14 mouse cellular contexts compared by ENCODE assay signal in genomic region chr5:24541144-24541569, GRCm38 (mm10). TPM values are rescaled to one million over a fixed set of nuclear protein-coding genes. Genes with fewer than 3 reads are reported as not detected.
DNase-seq lines count a peak whose midpoint lies in the region; ATAC-seq and TF ChIP-seq lines count a peak whose summit lies in the region.
"Had no signal": no experiment of that assay in that cellular context is flagged by ENCODE, and none has a peak within 500 bp of the region (broad histone marks: within the 10 kb centered on the region; RNA-seq: fewer than 3 reads in every experiment).

No protein-coding gene starts in this region.

- dilution Hi-C loops in CH12.LX (cut with MboI; ENCODE audit: extremely low pct_ligation_motif_present, extremely low pct_unique_long_range_greater_than_20kb, low sequenced_read_pairs) = no loop called here

- no peak for TF ChIP-seq CTCF in CH12.LX (conservative IDR thresholded peaks at IDR 0.05 in 1 of 2, IDR thresholded peaks at IDR 0.05 in 1 of 2; ENCODE audit: low read depth in 2 of 2, low read length in 2 of 2)

- H3K4me3 ChIP-seq in kidney, embryonic 14.5 days (ENCODE audit: low read length) = peak overlapping the region; percentile 23; the same call in 1 of the 2 replicates
- H3K4me3 ChIP-seq in CH12.LX (replicated peaks in 1 of 3; ENCODE audit: low read depth in 2 of 3, low read length in 2 of 3, poor library complexity in 1 of 3) = no peak overlapping the region
- no peak overlapping the region for H3K4me3 ChIP-seq in embryonic facial prominence, embryonic 12.5 days
- 0 out of 2 replicates have a peak overlapping the region, but pooled peaks have one; percentile 7 for H3K4me3 ChIP-seq in limb, embryonic 12.5 days (replicated peaks)
- H3K4me3 ChIP-seq: layer of hippocampus, adult 2 months had no signal

- DNase-seq in kidney, postnatal 25 days = no peak
- DNase-seq in CH12.LX (ENCODE audit: extremely low read depth) = no peak
- DNase-seq in retina, embryonic 14.5 days (ENCODE audit: low spot score) = no peak
- no peak for DNase-seq in ovary, adult 18-20 months (ENCODE audit: low spot score)
- DNase-seq in urinary bladder, postnatal 10 days (ENCODE audit: low spot score) = no peak
- DNase-seq: cerebellum, adult 11-12 months; right cerebral cortex, postnatal 25 days had no signal

- no peak for TF ChIP-seq POLR2A in CH12.LX (IDR thresholded peaks at IDR 0.05; ENCODE audit: low read depth, low read length)

- H3K36me3 ChIP-seq in kidney, embryonic 14.5 days (ENCODE audit: control insufficient read depth, insufficient read depth, low read length) = no peaks in the 10 kb centered on the region
- no peaks in the 10 kb centered on the region for H3K36me3 ChIP-seq in CH12.LX (replicated peaks in 1 of 2; ENCODE audit: control insufficient read depth in 1 of 2, insufficient read depth in 1 of 2, low read length in 1 of 2)
- H3K36me3 ChIP-seq in embryonic facial prominence, embryonic 12.5 days = no peaks in the 10 kb centered on the region
- no peaks in the 10 kb centered on the region for H3K36me3 ChIP-seq in limb, embryonic 12.5 days

- 9% methylated on average over 6 of the region's 6 CpGs for WGBS in kidney, embryonic 14.5 days
- 20% methylated on average over 6 of the region's 6 CpGs for WGBS in embryonic facial prominence, embryonic 12.5 days
- 16% methylated on average over 6 of the region's 6 CpGs for WGBS in limb, embryonic 12.5 days

- in situ Hi-C loops in CH12.LX (cut with MboI; ENCODE audit: low pct_ligation_motif_present, low pct_unique_long_range_greater_than_20kb, low sequenced_read_pairs) = no loop called here

- H3K27me3 ChIP-seq in kidney, embryonic 14.5 days (ENCODE audit: control insufficient read depth, insufficient read depth, low read length) = no peaks in the 10 kb centered on the region
- peaks cover 53% of the 10 kb centered on the region for H3K27me3 ChIP-seq in CH12.LX (replicated peaks)
- H3K27me3 ChIP-seq in embryonic facial prominence, embryonic 12.5 days = no peaks in the 10 kb centered on the region
- peaks cover 25% of the 10 kb centered on the region for H3K27me3 ChIP-seq in limb, embryonic 12.5 days

- no peak for TF ChIP-seq EP300 in CH12.LX (IDR thresholded peaks at IDR 0.05; ENCODE audit: low read length)

- H3K79me2 ChIP-seq in CH12.LX (replicated peaks; ENCODE audit: control insufficient read depth, extremely low read depth, insufficient read depth, poor library complexity, severe bottlenecking) = no peaks in the 10 kb centered on the region

- no peaks in the 10 kb centered on the region for H3K9me3 ChIP-seq in kidney, embryonic 14.5 days (ENCODE audit: control insufficient read depth, low read length)
- no peaks in the 10 kb centered on the region for H3K9me3 ChIP-seq in CH12.LX (replicated peaks; ENCODE audit: low read length)
- no peaks in the 10 kb centered on the region for H3K9me3 ChIP-seq in embryonic facial prominence, embryonic 12.5 days
- no peaks in the 10 kb centered on the region for H3K9me3 ChIP-seq in limb, embryonic 12.5 days

- no peak for TF ChIP-seq RAD21 in CH12.LX (IDR thresholded peaks at IDR 0.05; ENCODE audit: low read depth, low read length)

- ATAC-seq in kidney, embryonic 14.5 days (ENCODE audit: low FRiP score, low TSS enrichment) = no peak; the same call in 1 of the 2 replicates
- no peak for ATAC-seq in embryonic facial prominence, embryonic 12.5 days (ENCODE audit: insufficient number of reproducible peaks, insufficient read depth, low FRiP score, low TSS enrichment)
- no peak for ATAC-seq in limb, embryonic 12.5 days (ENCODE audit: insufficient number of reproducible peaks, insufficient read depth, low FRiP score, low TSS enrichment, low read depth)

- H3K4me1 ChIP-seq in kidney, embryonic 14.5 days (ENCODE audit: control insufficient read depth, insufficient read depth, low read length) = peaks cover 11% of the 10 kb centered on the region
- H3K4me1 ChIP-seq in CH12.LX (ENCODE audit: control insufficient read depth in 1 of 2, insufficient read depth in 2 of 2) = peaks cover 7 to 9% of the 10 kb centered on the region in 2 experiments
- H3K4me1 ChIP-seq in embryonic facial prominence, embryonic 12.5 days = peaks cover 16% of the 10 kb centered on the region
- peaks cover 31% of the 10 kb centered on the region for H3K4me1 ChIP-seq in limb, embryonic 12.5 days (replicated peaks)

- H3K27ac ChIP-seq in kidney, embryonic 14.5 days (ENCODE audit: low read depth, low read length) = no peak overlapping the region
- H3K27ac ChIP-seq in CH12.LX (ENCODE audit: insufficient read depth, low read depth) = no peak overlapping the region
- H3K27ac ChIP-seq in embryonic facial prominence, embryonic 12.5 days = 0 out of 2 replicates have a peak overlapping the region, but pooled peaks have one; percentile 57
- H3K27ac ChIP-seq in limb, embryonic 12.5 days = peak overlapping the region; percentile 70; the same call in 1 of the 2 replicates
- H3K27ac ChIP-seq: hindbrain, embryonic 14.5 days; layer of hippocampus, adult 2 months had no signal

- peak overlapping the region; percentile 38 for H3K4me2 ChIP-seq in kidney, embryonic 14.5 days (replicated peaks; ENCODE audit: low read depth, low read length)
- H3K4me2 ChIP-seq in CH12.LX (ENCODE audit: insufficient read depth, low read depth, poor library complexity, severe bottlenecking) = 0 out of 2 replicates have a peak overlapping the region, but pooled peaks have one; percentile 0
- peak overlapping the region; percentile 38 for H3K4me2 ChIP-seq in embryonic facial prominence, embryonic 12.5 days (replicated peaks)
- peak overlapping the region; percentile 47 for H3K4me2 ChIP-seq in limb, embryonic 12.5 days
- H3K4me2 ChIP-seq: hindbrain, embryonic 14.5 days had no signal

- no peak overlapping the region for H3K9ac ChIP-seq in kidney, embryonic 14.5 days (ENCODE audit: low read depth, low read length)
- H3K9ac ChIP-seq in CH12.LX (ENCODE audit: insufficient read depth, low read depth) = no peak overlapping the region
- no peak overlapping the region for H3K9ac ChIP-seq in embryonic facial prominence, embryonic 12.5 days
- peak overlapping the region; percentile 45; the same call in 1 of the 2 replicates for H3K9ac ChIP-seq in limb, embryonic 12.5 days (replicated peaks)
- H3K9ac ChIP-seq: hindbrain, embryonic 14.5 days had no signal

TF ChIP-seq in CH12.LX, 34 proteins besides CTCF, POLR2A, EP300 and RAD21 (continues in another document):
- TF ChIP-seq ZMIZ1 (IDR thresholded peaks at IDR 0.05; ENCODE audit: low read depth, low read length) (no peak), CHD2 (IDR thresholded peaks at IDR 0.05; ENCODE audit: low read length) (no peak), POLR2AphosphoS2 (IDR thresholded peaks at IDR 0.05; ENCODE audit: low read depth, low read length) (no peak), PAX5 (IDR thresholded peaks at IDR 0.05; ENCODE audit: low read length) (no peak), HCFC1 (IDR thresholded peaks at IDR 0.05; ENCODE audit: low read depth, low read length) (no peak), IRF4 (IDR thresholded peaks at IDR 0.05; ENCODE audit: low read depth, low read length) (no peak), GABPA (IDR thresholded peaks at IDR 0.05; ENCODE audit: insufficient replicate concordance, low read depth, low read length) (no peak), RCOR1 (conservative IDR thresholded peaks at IDR 0.05; ENCODE audit: low read depth, low read length) (no peak), SMC3 (IDR thresholded peaks at IDR 0.05; ENCODE audit: low read depth, low read length) (no peak), ETS1 (conservative IDR thresholded peaks at IDR 0.05; ENCODE audit: low read depth, low read length) (no peak)

RNA-seq across cellular contexts. Expression of gene Asb10, which starts 0.4 kb away (rescaled TPM):
- polyA plus RNA-seq in kidney, embryonic 14.5 days (2014; fragmentation: Nextera tagmentation; extraction: Ambion mirVana) = 0.54 and 0.91 TPM in 2 replicates
- total RNA-seq in CH12.LX (2012; rRNA removed) (not detected in 2 replicates), CH12.LX (2014; rRNA removed) (not detected in 2 replicates)
- polyA plus RNA-seq in CH12.LX (2012; ENCODE audit: insufficient read length, low read depth) = not detected in 2 replicates
- 0.33 and 1.1 TPM in 2 replicates for polyA plus RNA-seq in embryonic facial prominence, embryonic 12.5 days (2016; fragmentation: Nextera tagmentation; extraction: Ambion mirVana)
- 0.72 and 1.1 TPM in 2 replicates for polyA plus RNA-seq in limb, embryonic 12.5 days (2016; fragmentation: Nextera tagmentation; extraction: Ambion mirVana)
- total RNA-seq: left cerebral cortex, postnatal 25 days had no signal

RNA-seq across cellular contexts. Expression of gene Gbx1, which starts 14.2 kb away (rescaled TPM):
- 0.05 TPM in 1 of 2 replicates, not detected in the other for polyA plus RNA-seq in kidney, embryonic 14.5 days (2014; fragmentation: Nextera tagmentation; extraction: Ambion mirVana)
- 0.04 and 0.08 TPM in 2 replicates for total RNA-seq in CH12.LX (2012; rRNA removed)
- total RNA-seq in CH12.LX (2014; rRNA removed) = not detected in 2 replicates
- 0.07 and 0.13 TPM in 2 replicates for polyA plus RNA-seq in CH12.LX (2012; ENCODE audit: insufficient read length, low read depth)
- polyA plus RNA-seq in embryonic facial prominence, embryonic 12.5 days (2016; fragmentation: Nextera tagmentation; extraction: Ambion mirVana) = 0.04 and 0.23 TPM in 2 replicates
- polyA plus RNA-seq in limb, embryonic 12.5 days (2016; fragmentation: Nextera tagmentation; extraction: Ambion mirVana) = 0.05 TPM in 1 of 2 replicates, not detected in the other
- total RNA-seq: adrenal gland, postnatal 36 days had no signal

RNA-seq across cellular contexts. Expression of gene 4931409K22Rik, which starts 15.5 kb away (rescaled TPM):
- polyA plus RNA-seq in kidney, embryonic 14.5 days (2014; fragmentation: Nextera tagmentation; extraction: Ambion mirVana) = 0.26 and 0.34 TPM in 2 replicates
- total RNA-seq in CH12.LX (2012; rRNA removed) (not detected in 2 replicates), CH12.LX (2014; rRNA removed) (not detected in 2 replicates)
- not detected in 2 replicates for polyA plus RNA-seq in CH12.LX (2012; ENCODE audit: insufficient read length, low read depth)
- 0.10 TPM in 1 of 2 replicates, not detected in the other for polyA plus RNA-seq in embryonic facial prominence, embryonic 12.5 days (2016; fragmentation: Nextera tagmentation; extraction: Ambion mirVana)
- 0.06 and 0.19 TPM in 2 replicates for polyA plus RNA-seq in limb, embryonic 12.5 days (2016; fragmentation: Nextera tagmentation; extraction: Ambion mirVana)
- total RNA-seq: adrenal gland, postnatal 36 days; layer of hippocampus, adult 2 months; left cerebral cortex, postnatal 25 days had no signal

RNA-seq across cellular contexts. Expression of gene Abcf2, which starts 36.1 kb away (rescaled TPM):
- 102 and 121 TPM in 2 replicates for polyA plus RNA-seq in kidney, embryonic 14.5 days (2014; fragmentation: Nextera tagmentation; extraction: Ambion mirVana)
- total RNA-seq in CH12.LX (2012; rRNA removed) = 118 and 152 TPM in 2 replicates
- total RNA-seq in CH12.LX (2014; rRNA removed) = 162 and 169 TPM in 2 replicates
- polyA plus RNA-seq in CH12.LX (2012; ENCODE audit: insufficient read length, low read depth) = 160 and 162 TPM in 2 replicates
- 126 and 128 TPM in 2 replicates for polyA plus RNA-seq in embryonic facial prominence, embryonic 12.5 days (2016; fragmentation: Nextera tagmentation; extraction: Ambion mirVana)
- 131 and 134 TPM in 2 replicates for polyA plus RNA-seq in limb, embryonic 12.5 days (2016; fragmentation: Nextera tagmentation; extraction: Ambion mirVana)

RNA-seq across cellular contexts. Expression of gene Chpf2, which starts 45.4 kb away (rescaled TPM):
- 8.3 and 11.0 TPM in 2 replicates for polyA plus RNA-seq in kidney, embryonic 14.5 days (2014; fragmentation: Nextera tagmentation; extraction: Ambion mirVana)
- 20.4 and 25.5 TPM in 2 replicates for total RNA-seq in CH12.LX (2012; rRNA removed)
- total RNA-seq in CH12.LX (2014; rRNA removed) = 11.2 and 11.9 TPM in 2 replicates
- polyA plus RNA-seq in CH12.LX (2012; ENCODE audit: insufficient read length, low read depth) = 22.8 and 26.9 TPM in 2 replicates
- 23.0 and 24.4 TPM in 2 replicates for polyA plus RNA-seq in embryonic facial prominence, embryonic 12.5 days (2016; fragmentation: Nextera tagmentation; extraction: Ambion mirVana)
- polyA plus RNA-seq in limb, embryonic 12.5 days (2016; fragmentation: Nextera tagmentation; extraction: Ambion mirVana) = 20.1 and 24.0 TPM in 2 replicates

Comparison
In these comparisons a context has a peak if more than half of its experiments do, and no peak if none do; other contexts are left out.
1. H3K27ac ChIP-seq: peak in embryonic facial prominence, embryonic 12.5 days (single experiment) and limb, embryonic 12.5 days (single experiment); none in kidney, embryonic 14.5 days (single experiment) and CH12.LX (single experiment).
2. H3K4me3 ChIP-seq: peak in kidney, embryonic 14.5 days (single experiment) and limb, embryonic 12.5 days (single experiment); none in CH12.LX (0 of 3) and embryonic facial prominence, embryonic 12.5 days (single experiment).
3. Peak in every context shown above with its lines, with median percentiles within 50 percentile points of each other: H3K4me2 ChIP-seq.